ENCODE assay signal across 17 mouse cellular contexts in genomic region chr2:107941374-107941773, GRCm38 (mm10).
DNase-seq lines count a peak whose midpoint lies in the region; TF ChIP-seq lines count a peak whose summit lies in the region.
"Had no signal": no experiment of that assay in that cellular context is flagged by ENCODE, and none has a peak within 500 bp of the region (broad histone marks: within the 10 kb centered on the region; RNA-seq: fewer than 3 reads in every experiment).

No protein-coding gene starts in this region.

- H3K4me1 ChIP-seq in MEL (ENCODE audit: control insufficient read depth in 1 of 2, insufficient read depth in 2 of 2, low read length in 2 of 2): no peaks in the 10 kb centered on the region

- no peaks in the 10 kb centered on the region for H3K27me3 ChIP-seq in MEL (ENCODE audit: control insufficient read depth in 1 of 2, insufficient read depth in 2 of 2, low read length in 2 of 2)
- H3K27me3 ChIP-seq: hindbrain, embryonic 13.5 days had no signal

- no peak overlapping the region for H3K9ac ChIP-seq in MEL (ENCODE audit: control insufficient read depth, low read depth, low read length, poor library complexity, severe bottlenecking)
- H3K9ac ChIP-seq: hindbrain, embryonic 13.5 days had no signal

- peak; percentile 38 for TF ChIP-seq CTCF in left cerebral cortex, adult 2 months (IDR thresholded peaks at IDR 0.05)
- peak in 1 of 3 experiments; percentile 20; a peak in 1 of 6 replicates for TF ChIP-seq CTCF in MEL (IDR thresholded peaks at IDR 0.05 in 2 of 3, conservative IDR thresholded peaks at IDR 0.05 in 1 of 3; ENCODE audit: control insufficient read depth in 1 of 3, insufficient read depth in 1 of 3, low read depth in 2 of 3, low read length in 3 of 3, poor library complexity in 1 of 3, severe bottlenecking in 1 of 3)

- TF ChIP-seq EP300 in MEL (IDR thresholded peaks at IDR 0.05; ENCODE audit: low read depth in 1 of 2, low read length in 2 of 2): no peak

- no peaks in the 10 kb centered on the region for H3K79me2 ChIP-seq in MEL (ENCODE audit: control insufficient read depth, insufficient read depth, low read length, poor library complexity)

- no peaks in the 10 kb centered on the region for H3K36me3 ChIP-seq in MEL (ENCODE audit: control insufficient read depth in 1 of 2, insufficient read depth in 2 of 2, low read length in 2 of 2)
- H3K36me3 ChIP-seq: forebrain, embryonic 10.5 days; hindbrain, embryonic 10.5 days; hindbrain, embryonic 13.5 days had no signal

- no peaks in the 10 kb centered on the region for H3K9me3 ChIP-seq in MEL (replicated peaks; ENCODE audit: insufficient read depth, low read length)
- H3K9me3 ChIP-seq: forebrain, embryonic 10.5 days; hindbrain, embryonic 10.5 days; hindbrain, embryonic 13.5 days had no signal

- H3K27ac ChIP-seq in left cerebral cortex, adult 2 months: no peak overlapping the region
- H3K27ac ChIP-seq in MEL (ENCODE audit: control insufficient read depth, low read depth, low read length): no peak overlapping the region
- H3K27ac ChIP-seq: forebrain, embryonic 10.5 days; hindbrain, embryonic 10.5 days; hindbrain, embryonic 13.5 days had no signal

- peak; percentile 20 for TF ChIP-seq RAD21 in MEL (IDR thresholded peaks at IDR 0.05; ENCODE audit: low read depth, low read length)

- DNase-seq in heart, adult 11 months: peak; percentile 49
- DNase-seq in heart, postnatal 14 days: no peak
- DNase-seq in left cerebral cortex, adult 2 months (ENCODE audit: extremely low spot score in 1 of 2, low spot score in 2 of 2): no peak
- no peak for DNase-seq in left cerebral cortex, postnatal 36 days (ENCODE audit: low spot score in 2 of 2)
- no peak for DNase-seq in MEL (ENCODE audit: low read depth, low spot score)
- no peak for DNase-seq in right cerebral cortex, adult 18-20 months
- DNase-seq: adrenal gland, postnatal 10 days; adrenal gland, postnatal 36 days; cerebellum, adult 18-20 months; cerebellum, adult 9-10 months; cerebellum, postnatal 14 days; gastrocnemius, postnatal 10 days; gastrocnemius, postnatal 36 days; heart, postnatal 36 days had no signal

- no peak for TF ChIP-seq POLR2A in MEL (IDR thresholded peaks at IDR 0.05; ENCODE audit: control insufficient read depth in 1 of 2, insufficient read depth in 1 of 2, low read depth in 1 of 2, low read length in 2 of 2, poor library complexity in 1 of 2)

- no peak overlapping the region for H3K4me3 ChIP-seq in left cerebral cortex, adult 2 months
- H3K4me3 ChIP-seq in MEL (ENCODE audit: control insufficient read depth in 1 of 2, insufficient read depth in 1 of 2, low read depth in 2 of 2, low read length in 2 of 2): no peak overlapping the region
- H3K4me3 ChIP-seq: forebrain, embryonic 10.5 days; hindbrain, embryonic 10.5 days; hindbrain, embryonic 13.5 days had no signal

- intact Hi-C loops in heart, postnatal 14 days (cut with DNase I): no loop called here
- intact Hi-C loops in left cerebral cortex, adult 2 months (cut with DNase I): no loop called here
- intact Hi-C loops in left cerebral cortex, postnatal 36 days (cut with DNase I): no loop called here

TF ChIP-seq in MEL, 35 proteins besides CTCF, POLR2A, EP300 and RAD21:
- TF ChIP-seq SMC3 (IDR thresholded peaks at IDR 0.05; ENCODE audit: low read depth, low read length) (peak; percentile 43), SIN3A (IDR thresholded peaks at IDR 0.05; ENCODE audit: low read length) (no peak)
